Mouse (Mus musculus): ENCODE measurements at regions not wholly inside any gene's neighbourhood (a gene's known extent, or its start where the extent isn't known, plus 50 kb on each side); places are given as distances from the start of the nearest gene placed in this dataset.

DNA sequence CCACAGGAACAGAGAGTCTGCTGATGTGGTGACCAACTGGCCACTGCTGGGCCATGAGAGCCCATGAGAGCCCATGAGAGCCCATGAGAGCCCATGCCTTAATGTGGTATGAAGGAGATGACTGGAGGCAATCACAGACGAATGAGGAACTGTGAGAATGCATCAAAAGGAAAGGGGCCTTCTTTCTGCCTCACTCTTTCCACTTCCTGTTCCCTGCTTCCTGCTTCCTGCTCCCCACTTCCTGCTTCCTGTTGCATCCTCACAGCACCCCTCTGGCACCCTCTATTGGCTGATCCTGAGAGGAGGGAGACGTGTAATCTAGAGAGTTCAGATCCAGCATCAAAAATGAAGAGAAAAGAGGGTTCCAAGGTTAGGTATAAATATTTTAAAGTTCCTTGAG is 369.7 kb downstream of the Rps6kc1 start:
- TF ChIP-seq CTCF (IDR thresholded peaks at IDR 0.05; ENCODE audit: control insufficient read depth, insufficient read depth, insufficient replicate concordance, low read depth, low read length) (peak; percentile 18; the same call in 1 of the 2 replicates), POLR2A (IDR thresholded peaks at IDR 0.05; ENCODE audit: control insufficient read depth, low read depth, low read length) (no peak)
